Mouse (Mus musculus) cerebellum, adult 2 months (tissue): ENCODE data around the gene Ufsp1.

Experiments
- CTCF ChIP-seq: fragments of 200-500 bp; IDR thresholded peaks from 2 replicates; pipeline ENCODE4 v1.5.1; 2011; ENCODE audit warnings: low read depth, mild to moderate bottlenecking, control low read depth, low read length, moderate library complexity, borderline replicate concordance; ENCODE audit not compliant: insufficient read depth
- POLR2A ChIP-seq: fragments of 200-500 bp; IDR thresholded peaks from 2 replicates; pipeline ENCODE4 v1.6.1; 2011; ENCODE audit warnings: low read length, control low read depth, borderline replicate concordance; ENCODE audit not compliant: insufficient read depth

DNA sequence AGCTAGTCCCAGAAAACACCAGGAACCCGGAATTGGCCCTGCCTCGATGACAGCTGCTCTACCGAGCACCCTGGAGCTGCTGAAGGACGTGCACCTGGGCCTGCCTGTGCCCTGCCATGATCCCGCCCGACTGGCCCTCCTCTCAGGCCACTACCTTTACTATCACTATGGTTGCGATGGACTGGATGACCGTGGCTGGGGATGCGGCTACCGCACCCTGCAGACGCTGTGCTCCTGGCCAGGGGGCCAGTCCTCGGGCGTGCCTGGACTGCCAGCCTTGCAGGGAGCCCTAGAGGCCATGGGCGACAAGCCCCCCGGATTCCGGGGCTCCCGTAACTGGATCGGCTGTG is 290 bp downstream of the Ufsp1 start:
- TF ChIP-seq CTCF (no peak), POLR2A (no peak)
